Mouse (Mus musculus): ENCODE measurements around the gene Man1b1. TPM values are rescaled to one million over a fixed set of nuclear protein-coding genes. Genes with fewer than 3 reads are reported as not detected.
A peak's percentile ranks its signal among the peaks of the same experiment; 100 is the strongest.

Gene Man1b1
- polyA plus RNA-seq, 1 experiment from 2014 or later = 69.5 TPM

GRCm38 (mm10) chr2:25303452-25303851 lies 28.7 kb upstream of the Man1b1 start:
- Histone ChIP-seq H3K4me3 (ENCODE audit: low read depth, low read length) (no peak overlapping the region), H3K27ac (ENCODE audit: low read depth, low read length) (no peak overlapping the region), H3K9ac (ENCODE audit: low read length) (no peak overlapping the region), H3K4me2 (ENCODE audit: low read length) (no peak overlapping the region), H3K36me3 (ENCODE audit: control insufficient read depth, insufficient read depth, low read length) (no peaks in the 10 kb centered on the region), H3K4me1 (ENCODE audit: control insufficient read depth, insufficient read depth, low read length) (peaks cover 2% of the 10 kb centered on the region; the same call in 1 of the 2 replicates), H3K27me3 (replicated peaks; ENCODE audit: control insufficient read depth, insufficient read depth, low read length) (peaks cover 14% of the 10 kb centered on the region), H3K9me3 (replicated peaks; ENCODE audit: control insufficient read depth, low read length) (no peaks in the 10 kb centered on the region)
- DNase-seq (ENCODE audit: low spot score) (no peak), ATAC-seq (no peak)
- WGBS = 72% methylated on average over 3 of the region's 3 CpGs

GRCm38 (mm10) chr2:25303931-25304656 lies 28.0 kb upstream of the Man1b1 start:
- DNase-seq (ENCODE audit: low spot score) (no peak), ATAC-seq (0 out of 2 replicates have a peak, but pooled peaks have one; percentile 11)
- 77% methylated on average over 7 of the region's 7 CpGs for WGBS

GRCm38 (mm10) chr2:25304657-25305541 lies 27.2 kb upstream of the Man1b1 start:
- Histone ChIP-seq H3K36me3 (ENCODE audit: control insufficient read depth, insufficient read depth, low read length) (no peaks in the 10 kb centered on the region), H3K27me3 (replicated peaks; ENCODE audit: control insufficient read depth, insufficient read depth, low read length) (peaks cover 24% of the 10 kb centered on the region), H3K4me1 (ENCODE audit: control insufficient read depth, insufficient read depth, low read length) (peaks cover 2% of the 10 kb centered on the region; the same call in 1 of the 2 replicates), H3K4me3 (ENCODE audit: low read depth, low read length) (peak overlapping the region; percentile 46), H3K9ac (ENCODE audit: low read length) (peak overlapping the region; percentile 72), H3K4me2 (ENCODE audit: low read length) (peak overlapping the region; percentile 81), H3K9me3 (replicated peaks; ENCODE audit: control insufficient read depth, low read length) (no peaks in the 10 kb centered on the region), H3K27ac (ENCODE audit: low read depth, low read length) (no peak overlapping the region)
- WGBS = 1% methylated on average over 44 of the region's 45 CpGs
- DNase-seq (ENCODE audit: low spot score) = peak; percentile 77
- ATAC-seq = peak; percentile 85

More at GRCm38 (mm10) chr2:25303931-25304656, 28.0 kb upstream of the Man1b1 start:
- H3K27me3 ChIP-seq (replicated peaks; ENCODE audit: control insufficient read depth, insufficient read depth, low read length) = peaks cover 19% of the 10 kb centered on the region
- H3K4me3 ChIP-seq (ENCODE audit: low read depth, low read length) = peak overlapping the region; percentile 46
- H3K36me3 ChIP-seq (ENCODE audit: control insufficient read depth, insufficient read depth, low read length) = no peaks in the 10 kb centered on the region
- no peaks in the 10 kb centered on the region for H3K9me3 ChIP-seq (replicated peaks; ENCODE audit: control insufficient read depth, low read length)
- peak overlapping the region; percentile 81 for H3K4me2 ChIP-seq (ENCODE audit: low read length)
- peaks cover 2% of the 10 kb centered on the region; the same call in 1 of the 2 replicates for H3K4me1 ChIP-seq (ENCODE audit: control insufficient read depth, insufficient read depth, low read length)
- H3K9ac ChIP-seq (ENCODE audit: low read length) = no peak overlapping the region; the same call in 1 of the 2 replicates
- no peak overlapping the region for H3K27ac ChIP-seq (ENCODE audit: low read depth, low read length)

- H3K4me3 ChIP-seq (ENCODE audit: low read depth, low read length) = peak overlapping the region; percentile 46
- H3K27ac ChIP-seq (ENCODE audit: low read depth, low read length) = no peak overlapping the region
- no peaks in the 10 kb centered on the region for H3K9me3 ChIP-seq (replicated peaks; ENCODE audit: control insufficient read depth, low read length)
- no peak for ATAC-seq
- peaks cover 33% of the 10 kb centered on the region for H3K27me3 ChIP-seq (replicated peaks; ENCODE audit: control insufficient read depth, insufficient read depth, low read length)
- peaks cover 2% of the 10 kb centered on the region; the same call in 1 of the 2 replicates for H3K4me1 ChIP-seq (ENCODE audit: control insufficient read depth, insufficient read depth, low read length)
- peak overlapping the region; percentile 81 for H3K4me2 ChIP-seq (ENCODE audit: low read length)
- no peak for DNase-seq (ENCODE audit: low spot score)
- WGBS = 51% methylated on average over 14 of the region's 14 CpGs
- peak overlapping the region; percentile 72 for H3K9ac ChIP-seq (ENCODE audit: low read length)
- no peaks in the 10 kb centered on the region for H3K36me3 ChIP-seq (ENCODE audit: control insufficient read depth, insufficient read depth, low read length)
These were observed 26.4 kb upstream of the Man1b1 start for GRCm38 (mm10) chr2:25305587-25306359.

- Histone ChIP-seq H3K36me3 (ENCODE audit: control insufficient read depth, insufficient read depth, low read length) (no peaks in the 10 kb centered on the region), H3K27me3 (replicated peaks; ENCODE audit: control insufficient read depth, insufficient read depth, low read length) (peaks cover 66% of the 10 kb centered on the region), H3K9ac (ENCODE audit: low read length) (no peak overlapping the region), H3K4me2 (ENCODE audit: low read length) (no peak overlapping the region), H3K4me1 (ENCODE audit: control insufficient read depth, insufficient read depth, low read length) (no peaks in the 10 kb centered on the region), H3K9me3 (replicated peaks; ENCODE audit: control insufficient read depth, low read length) (no peaks in the 10 kb centered on the region), H3K4me3 (ENCODE audit: low read depth, low read length) (no peak overlapping the region), H3K27ac (ENCODE audit: low read depth, low read length) (no peak overlapping the region)
- DNase-seq (ENCODE audit: low spot score) (no peak), ATAC-seq (no peak)
- 56% methylated on average over 10 of the region's 10 CpGs for WGBS
These were observed 22.0 kb upstream of the Man1b1 start for GRCm38 (mm10) chr2:25310180-25310579.

- ATAC-seq (no peak), DNase-seq (ENCODE audit: low spot score) (no peak)
- Histone ChIP-seq H3K36me3 (ENCODE audit: control insufficient read depth, insufficient read depth, low read length) (no peaks in the 10 kb centered on the region), H3K9ac (ENCODE audit: low read length) (no peak overlapping the region), H3K27ac (ENCODE audit: low read depth, low read length) (no peak overlapping the region), H3K9me3 (replicated peaks; ENCODE audit: control insufficient read depth, low read length) (no peaks in the 10 kb centered on the region), H3K27me3 (replicated peaks; ENCODE audit: control insufficient read depth, insufficient read depth, low read length) (peaks cover 69% of the 10 kb centered on the region), H3K4me3 (ENCODE audit: low read depth, low read length) (no peak overlapping the region), H3K4me2 (ENCODE audit: low read length) (no peak overlapping the region), H3K4me1 (ENCODE audit: control insufficient read depth, insufficient read depth, low read length) (no peaks in the 10 kb centered on the region)
- WGBS = under 1% methylated on average over 22 of the region's 22 CpGs
These were observed 21.2 kb upstream of the Man1b1 start for GRCm38 (mm10) chr2:25310969-25311368.

GRCm38 (mm10) chr2:25311491-25311891 lies 20.6 kb upstream of the Man1b1 start:
- Histone ChIP-seq H3K4me3 (ENCODE audit: low read depth, low read length) (no peak overlapping the region), H3K4me1 (ENCODE audit: control insufficient read depth, insufficient read depth, low read length) (no peaks in the 10 kb centered on the region), H3K27me3 (replicated peaks; ENCODE audit: control insufficient read depth, insufficient read depth, low read length) (peaks cover 71% of the 10 kb centered on the region), H3K9me3 (replicated peaks; ENCODE audit: control insufficient read depth, low read length) (no peaks in the 10 kb centered on the region), H3K27ac (ENCODE audit: low read depth, low read length) (no peak overlapping the region), H3K36me3 (ENCODE audit: control insufficient read depth, insufficient read depth, low read length) (no peaks in the 10 kb centered on the region), H3K4me2 (ENCODE audit: low read length) (no peak overlapping the region), H3K9ac (ENCODE audit: low read length) (no peak overlapping the region)
- DNase-seq (ENCODE audit: low spot score) (no peak), ATAC-seq (no peak)
- 3% methylated on average over 11 of the region's 11 CpGs for WGBS

- Histone ChIP-seq H3K27ac (ENCODE audit: low read depth, low read length) (peak overlapping the region; percentile 44; the same call in 1 of the 2 replicates), H3K4me3 (ENCODE audit: low read depth, low read length) (peak overlapping the region; percentile 48), H3K27me3 (replicated peaks; ENCODE audit: control insufficient read depth, insufficient read depth, low read length) (peaks cover 29% of the 10 kb centered on the region), H3K9me3 (replicated peaks; ENCODE audit: control insufficient read depth, low read length) (no peaks in the 10 kb centered on the region), H3K36me3 (ENCODE audit: control insufficient read depth, insufficient read depth, low read length) (no peaks in the 10 kb centered on the region), H3K4me1 (ENCODE audit: control insufficient read depth, insufficient read depth, low read length) (no peaks in the 10 kb centered on the region), H3K4me2 (ENCODE audit: low read length) (peak overlapping the region; percentile 67), H3K9ac (ENCODE audit: low read length) (peak overlapping the region; percentile 61)
- 6% methylated on average over 31 of the region's 31 CpGs for WGBS
- DNase-seq (ENCODE audit: low spot score) (peak; percentile 62), ATAC-seq (peak; percentile 75)
These were observed 13.8 kb upstream of the Man1b1 start for GRCm38 (mm10) chr2:25318119-25318966.
